Mouse (Mus musculus) adipose tissue, adult 10 weeks (tissue): ENCODE results near the gene Esyt2. TPM values are rescaled to one million over a fixed set of nuclear protein-coding genes. Genes with fewer than 3 reads are reported as not detected.

Source experiments
- polyA plus RNA-seq: library from polyadenylated mRNA; stranded (reverse); fragments of 350-450 nt; fragmentation: Illumina TruSeq; extraction: RNeasy Lipid Tissue Mini Kit (QIAGEN cat#74804); gene quantifications from one replicate; pipeline ENCODE4 v1.2.3, GENCODE M21; 2014; ENCODE audit warnings: low read depth, low replicate concordance

The Esyt2 gene
- 54.0 TPM for polyA plus RNA-seq

DNA sequence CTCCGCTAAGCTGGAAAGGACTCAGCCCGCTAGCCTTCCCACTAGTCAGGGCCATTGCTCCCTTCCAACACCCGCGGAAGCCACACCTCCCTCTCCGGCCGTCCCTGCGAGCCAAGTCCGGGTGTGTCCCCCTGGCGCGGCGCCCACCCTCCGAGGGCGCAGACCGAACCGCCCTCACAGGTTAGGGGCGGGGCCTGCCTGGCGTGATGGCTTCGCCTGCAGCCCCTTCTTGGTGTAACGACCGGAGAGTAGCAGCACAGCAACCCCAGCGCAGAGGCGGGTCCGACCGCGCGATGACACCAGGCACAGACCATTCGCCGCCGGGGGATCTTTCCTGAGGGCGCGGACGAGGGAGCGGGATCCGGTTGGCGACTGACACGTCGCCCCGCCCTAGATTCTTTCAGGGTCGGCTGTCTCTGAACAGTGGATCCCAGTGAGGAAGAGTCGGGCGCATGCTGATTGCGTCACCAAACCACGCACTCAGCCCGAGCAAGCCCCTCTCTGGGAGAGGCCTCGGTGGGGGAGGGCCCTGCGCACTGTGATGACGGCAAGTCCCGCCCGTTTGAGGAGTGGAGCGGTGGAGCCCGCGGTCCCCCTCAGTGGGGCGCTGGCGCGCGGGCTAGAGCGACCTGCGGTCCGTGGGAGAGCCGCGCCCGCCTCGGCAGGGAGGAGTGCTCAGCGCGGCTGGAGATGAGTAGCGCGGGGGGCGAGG lies at the start of gene Esyt2:
TSS of gene Esyt2 (plus strand) at position 544 of the 712 bp plus-strand sequence.

DNA sequence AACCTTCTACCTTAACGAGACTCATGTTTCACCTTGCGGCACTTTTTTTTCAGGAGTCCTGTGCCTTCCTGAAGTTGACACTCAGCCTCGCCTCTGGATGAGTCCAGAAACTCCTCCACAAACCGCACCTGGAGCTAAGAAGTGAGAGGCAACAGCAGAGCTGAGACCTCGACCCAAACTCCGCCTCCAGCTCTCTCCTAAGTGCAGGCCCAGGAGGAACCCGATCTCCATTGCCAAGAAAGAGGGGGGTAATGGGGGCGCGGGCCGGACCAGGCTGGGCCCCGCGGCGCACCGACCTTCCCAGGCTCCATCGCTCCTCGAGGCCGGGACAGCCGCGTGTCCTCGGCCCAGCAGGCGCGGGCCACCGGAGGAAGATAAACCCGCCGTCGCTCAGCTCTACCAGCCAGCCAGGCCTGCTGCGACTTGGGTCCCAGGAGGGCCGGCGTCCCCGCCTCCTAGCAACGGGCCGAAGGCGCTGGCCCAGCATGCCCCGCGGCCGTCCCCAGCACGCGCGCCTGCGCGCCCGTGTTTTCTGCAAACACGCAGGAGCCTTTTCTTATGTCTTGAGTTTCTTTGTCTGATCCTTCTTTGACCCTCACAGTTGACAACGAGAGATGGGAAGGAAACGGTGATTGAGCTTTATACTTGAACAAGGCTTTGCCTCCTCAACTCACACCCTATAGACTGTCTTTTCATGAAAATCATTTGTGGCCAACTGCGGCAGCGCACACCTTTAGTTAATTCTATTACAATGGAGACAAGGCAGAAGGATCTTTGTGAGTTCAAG lies 18.2 kb upstream of the Esyt2 start, which contains the start of gene Wdr60:
TSS of gene Wdr60 (minus strand) at position 468 of the 787 bp plus-strand sequence.

DNA sequence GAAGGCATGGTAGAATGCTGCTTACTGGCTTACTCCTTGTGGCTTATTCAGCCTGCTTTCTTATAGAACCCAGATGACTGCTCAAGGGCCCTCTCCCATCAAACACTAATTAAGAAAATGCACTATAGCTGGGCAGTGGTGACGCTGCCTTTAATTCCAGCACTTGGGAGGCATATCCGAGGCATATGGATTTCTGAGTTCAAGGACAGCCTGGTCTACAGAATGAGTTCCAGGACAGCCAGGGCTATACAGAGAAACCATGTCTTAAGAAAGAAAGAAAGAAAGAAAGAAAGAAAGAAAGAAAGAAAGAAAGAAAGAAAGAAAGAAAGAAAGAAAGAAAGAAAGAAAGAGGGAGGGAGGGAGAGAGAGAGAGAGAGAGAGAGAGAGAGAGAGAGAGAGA lies 5.9 kb upstream of the Esyt2 start, which contains the start of gene Gm11027:
TSS of gene Gm11027 (plus strand) at position 301 of the 400 bp plus-strand sequence.

DNA sequence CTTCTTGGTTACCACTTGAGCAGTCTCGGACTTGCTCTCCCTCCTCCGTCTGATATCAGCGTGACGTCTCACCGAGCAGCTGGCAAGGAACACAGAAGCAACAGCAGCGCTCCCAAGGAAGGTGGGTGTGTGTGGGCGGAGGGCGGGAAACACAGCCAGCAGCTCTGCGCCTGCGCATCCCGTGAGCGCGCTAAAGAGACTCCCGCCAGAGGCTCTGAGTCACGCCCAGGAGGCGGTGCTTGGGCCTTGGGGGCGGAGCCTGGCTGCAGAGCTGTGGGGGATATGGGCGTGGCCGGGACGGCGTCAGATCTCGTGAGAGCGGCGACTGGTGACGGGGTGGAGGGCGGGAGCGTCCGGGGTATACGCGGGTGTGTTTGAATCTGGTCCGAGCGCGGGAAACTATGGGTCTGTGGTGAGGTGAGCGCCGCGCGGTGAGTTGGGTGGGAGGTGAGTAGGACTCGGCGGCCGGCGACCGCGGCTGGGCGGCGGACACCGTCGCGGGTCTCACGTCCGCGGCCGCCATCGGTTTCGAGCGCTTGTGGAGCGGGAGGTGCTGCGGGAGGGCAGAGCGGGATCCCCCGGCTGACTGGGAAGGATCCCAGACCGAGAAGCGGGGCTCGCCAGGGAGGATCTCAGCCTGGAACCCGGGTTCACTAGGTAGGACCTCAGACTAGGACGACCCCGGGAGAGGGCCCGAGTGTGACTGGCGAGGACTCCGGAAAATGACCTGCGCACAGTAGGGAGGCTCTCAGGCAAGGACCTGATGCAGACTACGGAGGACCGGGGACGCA lies 124.2 kb downstream of the Esyt2 start, which contains the start of gene Ncapg2:
TSS of gene Ncapg2 (plus strand) at position 358 of the 791 bp plus-strand sequence.

Other genes with a start within 250 kb of the Esyt2 start
- 38.7 TPM for gene Zfp386, start 233.5 kb upstream of the Esyt2 start, polyA plus RNA-seq
- gene Vipr2, start 203.5 kb upstream of the Esyt2 start, polyA plus RNA-seq, result 0.99 TPM
- 12.7 TPM for gene Wdr60, start 18.2 kb upstream of the Esyt2 start, polyA plus RNA-seq
- gene Gm11027, start 5.8 kb upstream of the Esyt2 start, polyA plus RNA-seq, result not detected
- 3.6 TPM for gene Ncapg2, start 124.2 kb downstream of the Esyt2 start, polyA plus RNA-seq
- 2.3 TPM for gene Ptprn2, start 204.5 kb downstream of the Esyt2 start, polyA plus RNA-seq